Mouse (Mus musculus) mouse embryonic stem cell (cell line): ENCODE data around the gene Plekhg3.

Source experiments
- in situ Hi-C, 2 experiments: fragments of 300-500 bp; cut with MboI; formaldehyde crosslinking; loops; 1 replicate in 1 of 2; 3 replicates in 1 of 2; pipeline ENCODE4 v1.14.3; 2019 to 2020; ENCODE audit warnings: low sequenced_read_pairs in 2 of 2, low pct_unique_long_range_greater_than_20kb in 1 of 2, mixed read lengths in 1 of 2; ENCODE audit not compliant: unreplicated experiment in 1 of 2

Plekhg3 gene

DNA sequence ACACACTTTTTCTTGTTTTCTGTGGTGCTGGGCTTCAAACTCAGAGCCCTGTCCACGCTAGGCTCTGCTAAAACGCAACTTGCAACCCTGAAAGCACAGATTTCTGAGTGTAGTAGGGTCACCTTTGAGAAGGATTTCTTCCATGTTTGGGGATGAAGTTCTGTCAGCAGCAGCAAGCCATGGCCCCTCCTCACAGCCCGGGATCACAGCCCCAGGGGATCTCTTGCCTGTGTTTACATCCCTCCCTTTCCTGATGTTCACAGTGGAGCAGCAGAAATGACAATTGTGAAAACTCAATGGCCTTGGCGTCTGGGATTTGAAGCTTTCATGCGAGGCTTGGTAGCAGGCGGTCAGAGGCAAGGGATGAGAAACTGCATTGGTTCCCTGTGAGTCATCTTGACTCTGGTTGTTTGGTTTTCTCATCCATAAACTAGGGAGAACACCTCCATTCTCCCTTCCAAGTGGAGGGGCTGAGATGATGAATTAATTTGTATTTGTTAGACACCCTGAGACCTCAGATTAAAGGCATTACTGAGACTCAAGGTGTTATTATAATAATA, at the start of gene Plekhg3:
Gene Plekhg3 (plus strand): TSS at position 312 of the 560 bp plus-strand sequence.
- in situ Hi-C loops = no loop called here

DNA sequence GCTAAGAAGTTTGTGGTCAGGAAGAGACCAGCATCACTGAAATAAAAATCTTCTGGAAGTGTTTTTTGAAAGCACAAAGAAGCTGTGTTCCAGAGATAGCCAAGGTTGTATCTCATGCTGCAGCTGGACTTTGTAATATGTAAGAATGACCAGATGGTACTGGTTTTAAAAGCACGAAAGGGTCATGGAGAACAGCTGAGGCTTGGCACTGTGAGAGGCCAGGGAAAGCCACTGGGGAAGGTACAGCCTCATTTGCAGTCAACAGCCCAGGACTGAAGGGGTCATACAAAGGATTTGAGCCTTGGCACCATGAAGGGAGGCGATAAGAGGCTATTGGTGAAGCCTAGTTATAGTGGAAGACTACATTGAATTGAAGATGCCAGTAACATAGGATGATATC, 48.2 kb upstream of the Plekhg3 start:
- in situ Hi-C loops = no loop called here

DNA sequence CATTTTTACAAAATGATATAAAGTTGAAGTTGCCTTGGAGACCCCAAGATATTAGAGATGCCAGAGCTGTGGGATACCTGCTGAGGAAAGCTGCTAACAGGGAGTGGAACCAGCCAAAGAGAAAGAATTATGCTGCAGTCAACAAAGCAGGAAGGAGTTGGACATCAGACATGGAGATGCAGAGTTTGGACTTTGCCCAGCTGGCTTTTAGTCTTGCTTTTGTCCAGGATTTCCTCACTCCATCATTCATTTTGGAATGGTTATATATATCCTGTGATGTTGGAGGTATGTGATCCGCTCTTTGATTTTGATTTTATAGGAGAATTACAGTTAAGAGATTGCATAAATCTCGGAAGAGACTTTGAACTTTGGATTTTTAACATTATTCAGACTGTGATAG, 47.7 kb upstream of the Plekhg3 start:
- in situ Hi-C loops = no loop called here

DNA sequence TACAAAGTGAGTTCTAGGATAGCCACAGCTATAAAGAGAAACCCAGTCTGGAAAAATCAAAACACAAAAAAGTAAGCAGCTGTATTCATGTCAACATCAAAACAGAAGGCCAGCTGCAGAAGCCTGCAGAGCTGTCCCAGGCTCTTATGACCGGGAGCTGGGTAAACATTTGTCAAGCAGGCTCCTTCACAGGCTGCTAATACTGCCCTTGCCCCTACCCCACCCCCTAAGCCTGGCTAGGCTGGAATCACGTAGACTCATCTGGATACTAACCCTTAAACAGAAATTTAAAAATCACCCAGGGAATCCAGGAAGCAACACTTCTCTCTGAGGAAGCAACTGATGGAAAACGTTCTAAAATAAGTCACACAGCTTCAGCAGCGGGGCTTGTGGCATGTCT, 45.8 kb upstream of the Plekhg3 start:
- in situ Hi-C loops = no loop called here

DNA sequence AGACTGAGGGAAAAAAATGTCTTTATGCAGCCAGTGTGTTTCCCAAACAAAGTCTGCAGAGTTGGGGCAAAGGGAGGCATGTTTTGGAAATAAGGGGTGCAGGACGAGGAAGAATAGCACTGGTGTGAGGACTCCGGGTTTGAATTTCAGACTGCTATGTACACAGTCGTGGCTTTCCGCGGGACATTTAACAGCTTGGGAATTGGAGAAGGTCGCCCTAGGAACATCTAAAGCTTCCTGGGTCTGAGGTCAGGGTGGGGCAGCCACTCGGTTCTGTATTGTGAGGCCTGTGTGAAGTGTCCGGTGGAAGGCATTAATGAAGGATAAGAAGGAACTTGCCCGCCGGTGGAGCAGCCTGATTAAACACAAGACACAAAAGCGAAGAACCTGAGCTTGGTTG, 45.3 kb upstream of the Plekhg3 start:
- in situ Hi-C loops = no loop called here

DNA sequence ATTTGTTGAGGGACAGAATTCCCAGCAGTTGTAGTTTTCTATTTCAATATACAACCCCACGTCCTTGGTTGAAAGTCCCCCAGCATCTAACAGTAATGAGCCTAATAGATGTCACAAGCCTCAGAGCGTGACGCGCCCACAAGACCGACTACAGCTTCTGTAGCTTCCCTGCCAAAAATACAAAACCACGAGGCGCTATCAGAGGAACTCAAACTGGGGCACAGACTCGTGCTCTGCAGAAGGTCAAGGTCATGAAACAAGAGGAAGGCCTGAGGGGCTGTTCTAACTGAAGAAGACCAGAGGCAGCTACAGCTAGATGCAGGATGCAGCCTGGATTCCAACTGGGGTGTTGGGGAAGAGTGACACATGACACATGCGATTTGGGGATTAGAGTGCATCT, 43.7 kb upstream of the Plekhg3 start:
- in situ Hi-C loops = no loop called here

DNA sequence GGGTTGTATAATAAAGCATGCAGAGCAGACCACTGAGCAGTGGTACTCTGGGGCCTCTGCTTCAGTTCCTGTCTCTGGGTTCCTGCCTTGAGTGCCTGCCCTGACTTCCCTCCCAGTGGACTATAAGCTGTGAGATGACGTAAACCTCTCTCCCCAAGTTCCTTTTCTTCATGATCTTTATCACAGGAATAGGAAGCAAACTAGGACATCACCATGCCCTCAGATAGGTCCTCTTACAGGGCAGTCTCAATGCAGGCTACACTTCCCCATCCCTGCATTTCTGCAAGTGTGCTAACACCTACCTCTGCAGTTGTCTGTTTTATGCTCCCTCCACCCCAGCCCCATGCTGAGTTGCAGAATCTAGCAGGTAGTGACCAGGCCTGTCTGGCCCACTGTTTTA, 39.9 kb upstream of the Plekhg3 start:
- in situ Hi-C loops = loop anchor here (5.0 to 10.0 kb wide), 2 partner anchors 102 to 214 kb away; no protein-coding TSS in a partner anchor

DNA sequence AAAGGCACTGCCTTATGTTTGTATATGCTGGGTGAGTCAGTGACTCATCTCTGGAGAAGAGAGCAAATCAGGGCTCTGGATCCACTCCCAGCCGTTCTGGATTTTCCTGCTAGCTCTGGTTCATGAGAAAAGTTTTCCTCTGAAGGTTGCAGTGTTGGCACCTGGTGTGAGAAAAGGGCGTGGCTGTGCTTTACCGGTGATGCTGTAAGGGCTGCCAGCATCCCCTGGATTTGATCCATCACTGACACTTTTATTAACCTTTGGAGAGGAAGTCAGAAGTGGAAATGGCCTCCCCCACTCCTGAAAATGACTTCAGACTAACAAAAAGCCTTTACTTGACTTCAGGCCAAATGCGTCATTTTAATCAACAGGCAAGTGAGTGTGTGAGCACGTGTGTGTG, 37.2 kb upstream of the Plekhg3 start:
- in situ Hi-C loops = loop anchor here (5.0 to 10.0 kb wide), 2 partner anchors 99 to 211 kb away; no protein-coding TSS in a partner anchor

DNA sequence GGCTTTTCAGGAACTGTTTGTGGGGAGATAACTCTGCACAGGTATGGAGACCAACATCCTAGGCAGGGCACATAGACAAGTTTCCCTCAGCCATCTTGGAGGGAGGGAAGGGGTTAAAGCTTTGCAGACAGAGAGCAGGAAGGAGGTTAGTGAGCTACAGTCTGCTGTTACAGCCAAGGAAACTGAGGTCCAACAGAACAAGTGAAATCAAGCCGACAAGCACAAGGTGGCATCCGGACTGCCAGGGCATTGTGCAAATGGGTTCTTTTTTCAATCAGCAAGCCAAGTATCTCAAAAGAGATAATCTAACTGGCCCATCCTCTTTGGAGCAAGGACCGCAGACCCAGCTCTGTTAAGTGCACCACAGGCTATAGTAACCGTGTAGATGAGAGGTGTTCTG, 35.3 kb upstream of the Plekhg3 start:
- in situ Hi-C loops = loop anchor here in 1 of 2 experiments (5.0 to 10.0 kb wide), 2 partner anchors 97 to 209 kb away; no protein-coding TSS in a partner anchor

DNA sequence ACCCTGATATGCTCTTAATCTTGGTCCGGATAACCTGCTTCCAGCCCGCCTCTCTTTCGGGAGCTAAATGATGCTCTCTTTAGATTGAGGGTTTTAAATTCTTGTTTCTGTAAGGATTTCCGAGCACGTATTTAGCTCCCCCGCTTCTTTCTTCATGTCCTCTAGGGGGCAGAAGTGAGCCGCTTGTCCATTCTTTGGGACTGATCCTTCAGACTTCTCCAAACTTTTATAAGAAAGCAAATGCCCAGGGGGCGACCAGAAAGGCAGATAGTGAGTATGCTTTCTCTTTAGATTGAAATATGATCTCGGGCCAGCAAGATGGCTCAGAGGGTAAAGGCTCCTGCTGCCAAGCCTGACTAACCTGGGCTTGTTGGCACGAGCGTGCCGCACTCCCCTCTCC, 34.4 kb upstream of the Plekhg3 start:
- in situ Hi-C loops = loop anchor here in 1 of 2 experiments (5.0 to 10.0 kb wide), 2 partner anchors 96 to 208 kb away; no protein-coding TSS in a partner anchor

DNA sequence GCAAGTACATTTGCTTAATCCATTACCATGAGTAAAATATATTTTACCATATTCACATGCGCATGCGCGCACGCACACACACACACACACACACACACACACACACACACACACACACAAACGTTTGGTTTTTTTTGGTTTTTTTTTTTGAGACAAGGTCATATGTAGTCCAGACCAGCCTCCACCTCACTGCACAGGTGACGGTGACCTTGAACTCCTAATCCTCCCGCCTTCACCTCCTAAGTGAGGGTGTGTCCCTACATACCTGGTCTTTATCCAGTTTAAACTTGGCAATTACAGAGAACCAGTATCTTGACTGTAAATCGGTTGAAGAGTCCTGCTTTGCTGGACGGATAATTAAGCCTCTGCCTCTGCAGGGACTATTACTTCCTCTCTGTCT, 31.4 kb upstream of the Plekhg3 start:
- in situ Hi-C loops = loop anchor here in 1 of 2 experiments (5.0 to 10.0 kb wide), 2 partner anchors 93 to 206 kb away; no protein-coding TSS in a partner anchor

DNA sequence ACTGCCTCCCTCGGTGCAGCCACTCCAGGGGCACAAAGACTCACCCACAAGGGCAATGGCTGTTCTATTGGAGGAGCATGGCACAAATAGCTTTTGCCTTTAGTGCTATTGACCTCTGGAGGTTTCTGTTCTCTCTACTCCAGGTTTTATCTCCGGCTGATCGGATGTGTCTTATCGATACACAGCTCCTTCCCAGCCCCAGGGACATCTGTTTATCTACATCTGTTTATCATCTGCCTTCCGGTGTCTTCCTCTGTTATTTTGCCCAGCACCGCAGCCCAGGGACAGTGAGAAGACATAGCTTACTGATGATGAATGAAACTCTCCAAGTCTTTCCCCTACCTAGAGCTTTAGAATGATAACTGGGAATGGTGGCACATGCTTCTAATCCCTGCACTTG, 30.6 kb upstream of the Plekhg3 start:
- in situ Hi-C loops = no loop called here

DNA sequence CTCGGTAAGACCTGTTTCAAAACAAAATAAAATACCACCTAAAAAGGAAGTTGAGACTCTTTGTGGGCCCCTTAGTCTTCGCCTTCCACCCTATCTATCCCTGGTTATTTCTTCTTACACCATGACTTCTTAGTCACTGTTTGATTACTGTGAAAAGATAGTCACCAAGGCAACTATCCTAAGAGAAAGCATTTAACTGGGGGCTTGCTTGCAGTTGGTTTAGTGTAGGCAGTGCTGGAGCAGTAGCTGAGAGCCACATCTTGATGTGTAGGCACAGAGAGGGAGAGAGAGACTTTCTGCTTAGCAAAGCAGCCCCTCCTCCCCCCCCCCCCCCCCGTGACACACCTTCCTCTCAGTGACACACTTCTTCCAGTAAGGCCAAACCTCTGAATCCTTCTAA, 29.8 kb upstream of the Plekhg3 start:
- in situ Hi-C loops = no loop called here

DNA sequence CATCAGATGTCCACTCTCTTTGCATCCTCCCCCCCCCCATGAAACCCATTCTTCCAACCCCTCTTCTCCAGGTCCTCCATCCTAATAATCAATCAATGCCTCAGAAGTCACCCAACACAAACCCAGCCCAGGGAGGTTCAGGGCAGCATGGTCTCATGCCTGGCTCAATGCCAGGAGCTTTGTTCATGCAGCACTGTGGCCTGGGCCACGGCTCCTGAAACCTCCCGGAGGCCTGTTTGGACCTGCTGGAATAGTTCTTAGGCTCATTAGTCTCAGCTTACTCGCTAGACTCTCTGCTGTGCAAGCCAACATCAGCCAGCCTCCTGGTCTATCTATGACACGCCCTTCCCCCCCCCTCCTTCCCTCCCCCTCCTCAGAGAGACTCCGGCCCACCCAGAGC, 27.7 kb upstream of the Plekhg3 start:
- in situ Hi-C loops = no loop called here

DNA sequence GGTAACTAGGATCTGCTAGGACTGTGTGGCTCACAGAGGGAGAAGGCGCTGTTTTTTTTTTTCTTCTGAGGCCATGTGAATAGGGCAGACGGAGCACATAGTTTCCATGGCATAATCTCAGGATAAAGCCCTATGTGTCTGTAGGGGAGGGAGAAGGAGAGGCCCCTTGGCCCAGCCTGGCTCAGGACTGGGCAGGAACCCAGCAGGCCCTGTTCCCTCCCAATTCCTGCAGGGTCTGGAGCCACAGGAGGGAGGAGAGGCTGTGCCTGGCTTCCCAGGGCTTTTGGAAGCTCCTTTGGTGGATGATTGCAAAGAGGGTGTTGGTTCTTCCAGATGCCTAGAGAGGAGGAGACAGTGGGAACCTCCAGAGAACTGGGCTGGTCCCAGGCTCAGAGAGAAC, 24.2 kb upstream of the Plekhg3 start:
- in situ Hi-C loops = no loop called here

DNA sequence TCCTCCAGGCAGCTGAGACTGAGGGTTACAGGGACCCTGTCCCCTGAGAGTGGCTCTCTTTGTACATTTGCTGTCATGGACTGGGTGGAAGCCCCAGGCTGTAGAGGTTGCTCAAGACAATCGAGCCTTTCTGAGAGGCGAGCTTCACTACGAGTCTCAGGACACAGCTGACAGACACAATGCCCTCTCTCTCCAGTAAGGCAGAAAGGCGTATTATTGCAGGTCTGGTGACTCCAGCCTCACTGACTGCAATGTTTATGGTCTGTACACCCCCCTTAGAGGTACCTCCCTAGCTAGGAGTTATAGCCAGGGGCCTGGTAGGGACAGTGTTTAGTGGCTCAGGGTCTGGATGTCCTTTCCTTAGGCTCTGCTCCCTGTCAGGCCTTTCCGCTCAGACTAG, 22.9 kb upstream of the Plekhg3 start:
- in situ Hi-C loops = no loop called here

DNA sequence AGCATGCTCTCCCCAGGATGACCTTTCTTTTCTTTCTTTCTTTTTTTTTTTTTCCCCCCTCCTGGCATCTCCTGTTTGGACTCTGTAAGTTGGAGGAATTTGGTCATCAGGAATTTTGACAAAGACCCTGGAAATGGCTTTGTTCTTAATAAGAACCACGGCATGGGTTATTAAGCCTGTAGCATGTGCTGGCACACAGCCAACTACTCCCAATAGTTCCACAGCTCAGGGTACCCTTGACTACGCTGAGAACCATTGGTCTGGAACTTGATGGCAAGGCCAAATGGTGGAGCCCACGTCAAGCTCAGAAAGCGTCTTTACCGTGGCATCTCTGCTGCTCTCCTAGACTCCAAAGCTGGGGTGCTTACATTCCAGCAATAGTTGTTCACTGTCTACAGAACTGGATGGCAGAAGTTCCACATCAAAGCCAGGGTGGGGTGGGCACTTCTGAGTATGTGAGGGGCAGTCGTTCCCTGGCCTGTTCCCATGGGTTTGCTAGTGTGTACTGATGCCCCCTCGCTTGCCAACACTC, 21.7 kb upstream of the Plekhg3 start:
- in situ Hi-C loops = no loop called here

DNA sequence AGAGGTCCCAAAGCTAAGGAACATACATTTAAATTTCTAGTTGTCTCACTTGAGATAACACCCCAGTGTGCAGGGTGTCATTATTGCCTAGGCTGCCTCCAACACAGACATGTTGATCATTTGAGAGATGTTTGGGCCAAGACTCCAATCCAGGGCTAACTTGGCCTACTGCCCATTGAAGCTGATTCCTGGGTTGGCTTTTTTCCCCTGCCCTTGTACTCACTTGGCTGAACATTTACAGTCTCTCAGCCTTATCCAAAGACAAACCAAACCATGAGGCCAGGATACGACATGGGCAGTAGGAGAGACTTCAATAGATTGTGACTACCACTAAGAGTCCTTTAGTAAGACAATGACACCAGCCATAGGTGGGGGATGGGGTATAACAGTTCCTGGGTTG, 18.0 kb upstream of the Plekhg3 start:
- in situ Hi-C loops = no loop called here

DNA sequence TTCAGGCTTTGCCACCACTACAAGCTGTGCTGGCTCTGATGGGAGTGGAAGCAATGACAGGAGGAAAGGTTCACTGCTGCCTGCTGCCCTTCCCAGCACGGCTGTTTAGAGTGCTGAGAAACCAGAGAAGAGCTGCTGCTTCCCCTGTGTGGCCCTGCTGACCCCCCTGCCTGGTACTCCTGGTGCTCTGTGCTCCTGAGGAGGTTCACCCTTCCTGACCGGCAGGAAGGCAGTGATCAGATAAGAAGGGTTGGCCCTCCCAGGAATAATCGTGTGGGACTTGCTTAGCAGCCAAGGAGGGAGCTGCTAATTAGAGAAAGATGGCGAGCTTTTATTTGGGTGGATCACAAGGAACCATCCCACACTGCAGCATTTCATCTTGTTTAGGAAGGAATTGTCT, 15.8 kb upstream of the Plekhg3 start:
- in situ Hi-C loops = no loop called here

DNA sequence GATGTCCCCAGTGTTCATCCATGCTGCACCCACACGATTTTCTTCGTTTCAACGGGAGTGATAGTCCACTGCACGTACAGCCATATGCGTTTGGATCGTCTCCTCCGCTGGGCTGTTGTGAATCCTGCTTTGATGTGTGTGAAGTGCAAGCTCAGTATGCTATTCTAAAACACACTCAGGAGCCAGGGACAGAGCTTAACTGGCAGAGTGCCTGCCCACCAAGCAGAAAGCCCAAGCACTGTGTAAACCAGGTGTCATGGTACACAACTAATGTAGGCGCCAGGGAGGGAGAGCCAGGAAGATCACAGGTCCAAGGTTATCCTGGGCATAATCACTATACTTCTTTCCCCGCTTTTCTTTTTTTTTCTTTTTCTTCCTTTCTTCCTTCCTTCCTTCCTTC, 12.7 kb upstream of the Plekhg3 start:
- in situ Hi-C loops = no loop called here
